ENCODE assay signal across 8 mouse cellular contexts in genomic region chr17:35163326-35164081, GRCm38 (mm10). TPM values are rescaled to one million over a fixed set of nuclear protein-coding genes. Genes with fewer than 3 reads are reported as not detected.
DNase-seq lines count a peak whose midpoint lies in the region; ATAC-seq and TF ChIP-seq lines count a peak whose summit lies in the region.

No protein-coding gene starts in this region.

- intact Hi-C loops in heart, postnatal 14 days (cut with DNase I), result loop anchor here (1.0 to 5.0 kb wide), 2 partner anchors 27 to 36 kb away; partner anchors contain the start of gene D17H6S53E

- no peaks in the 10 kb centered on the region for H3K27me3 ChIP-seq in heart, embryonic 12.5 days (replicated peaks)
- no peaks in the 10 kb centered on the region for H3K27me3 ChIP-seq in G1E (ENCODE audit: insufficient read depth, low read length)
- H3K27me3 ChIP-seq in forebrain, postnatal 0 days (ENCODE audit: insufficient read depth, low read length), result no peaks in the 10 kb centered on the region
- no peaks in the 10 kb centered on the region for H3K27me3 ChIP-seq in liver, postnatal 0 days (ENCODE audit: insufficient read depth, low read length)

- H3K9ac ChIP-seq in heart, embryonic 12.5 days, result peak overlapping the region; percentile 100
- peak overlapping the region; percentile 100 for H3K9ac ChIP-seq in forebrain, postnatal 0 days
- peak overlapping the region; percentile 96 for H3K9ac ChIP-seq in liver, postnatal 0 days (replicated peaks)

- no peak for DNase-seq in heart, postnatal 14 days
- no peak for DNase-seq in G1E (ENCODE audit: low spot score)
- DNase-seq in forebrain, postnatal 0 days, result no peak
- DNase-seq in liver, postnatal 0 days, result no peak
- no peak for DNase-seq in layer of hippocampus, adult 8-10 months (ENCODE audit: low spot score in 2 of 2)
- no peak for DNase-seq in adrenal gland, postnatal 25 days

- peaks cover 34% of the 10 kb centered on the region for H3K4me1 ChIP-seq in heart, embryonic 12.5 days (replicated peaks)
- H3K4me1 ChIP-seq in G1E (ENCODE audit: insufficient read depth, low read depth, low read length), result peaks cover 60% of the 10 kb centered on the region
- H3K4me1 ChIP-seq in forebrain, postnatal 0 days (ENCODE audit: insufficient read depth), result peaks cover 17% of the 10 kb centered on the region
- peaks cover 21% of the 10 kb centered on the region for H3K4me1 ChIP-seq in liver, postnatal 0 days (ENCODE audit: insufficient read depth)

- ATAC-seq in heart, embryonic 12.5 days (ENCODE audit: insufficient number of reproducible peaks, low FRiP score), result no peak
- ATAC-seq in G1E (ENCODE audit: extremely low read depth, insufficient number of reproducible peaks, low FRiP score, poor library complexity, severe bottlenecking), result no peak
- no peak for ATAC-seq in forebrain, postnatal 0 days
- ATAC-seq in liver, postnatal 0 days, result no peak
- ATAC-seq in activated CD4-positive, CD25-positive, alpha-beta regulatory T cell, adult 4 months, result no peak

- H3K27ac ChIP-seq in heart, embryonic 12.5 days (ENCODE audit: poor library complexity, severe bottlenecking), result peak overlapping the region; percentile 96
- H3K27ac ChIP-seq in forebrain, postnatal 0 days (ENCODE audit: low read depth, low read length), result peak overlapping the region; percentile 98
- peak overlapping the region; percentile 94 for H3K27ac ChIP-seq in liver, postnatal 0 days (ENCODE audit: low read depth)

- H3K36me3 ChIP-seq in heart, embryonic 12.5 days, result peaks cover 41% of the 10 kb centered on the region
- peaks cover 51% of the 10 kb centered on the region for H3K36me3 ChIP-seq in G1E (replicated peaks)
- peaks cover 42% of the 10 kb centered on the region for H3K36me3 ChIP-seq in forebrain, postnatal 0 days (ENCODE audit: insufficient read depth)
- peaks cover 39% of the 10 kb centered on the region for H3K36me3 ChIP-seq in liver, postnatal 0 days (replicated peaks; ENCODE audit: insufficient read depth, low read length)

- H3K4me2 ChIP-seq in heart, embryonic 12.5 days, result peak overlapping the region; percentile 87
- H3K4me2 ChIP-seq in forebrain, postnatal 0 days (ENCODE audit: low read depth), result peak overlapping the region; percentile 66
- H3K4me2 ChIP-seq in liver, postnatal 0 days (ENCODE audit: low read depth, low read length), result peak overlapping the region; percentile 92

- peak overlapping the region; percentile 98 for H3K4me3 ChIP-seq in heart, embryonic 12.5 days
- H3K4me3 ChIP-seq in G1E (ENCODE audit: low read depth, low read length), result peak overlapping the region; percentile 91
- H3K4me3 ChIP-seq in forebrain, postnatal 0 days (ENCODE audit: low read depth, low read length), result peak overlapping the region; percentile 94
- H3K4me3 ChIP-seq in liver, postnatal 0 days (ENCODE audit: low read depth, low read length), result peak overlapping the region; percentile 85

- no peak for TF ChIP-seq CTCF in G1E (IDR thresholded peaks at IDR 0.05; ENCODE audit: low read depth, low read length)
- no peak for TF ChIP-seq CTCF in forebrain, postnatal 0 days (IDR thresholded peaks at IDR 0.05; ENCODE audit: low read depth)
- TF ChIP-seq CTCF in liver, postnatal 0 days (IDR thresholded peaks at IDR 0.05; ENCODE audit: low read depth), result no peak

- 12% methylated on average over 8 of the region's 8 CpGs for WGBS in heart, embryonic 12.5 days
- 7% methylated on average over 8 of the region's 8 CpGs for WGBS in forebrain, postnatal 0 days
- WGBS in liver, postnatal 0 days (ENCODE audit: insufficient replicate concordance), result 8% methylated on average over 8 of the region's 8 CpGs

- no peak for TF ChIP-seq EP300 in liver, postnatal 0 days (IDR thresholded peaks at IDR 0.05; ENCODE audit: low read depth)

- no peaks in the 10 kb centered on the region for H3K9me3 ChIP-seq in heart, embryonic 12.5 days (replicated peaks)
- no peaks in the 10 kb centered on the region for H3K9me3 ChIP-seq in G1E (replicated peaks)
- no peaks in the 10 kb centered on the region for H3K9me3 ChIP-seq in forebrain, postnatal 0 days (ENCODE audit: low read length)
- H3K9me3 ChIP-seq in liver, postnatal 0 days (ENCODE audit: low read length), result no peaks in the 10 kb centered on the region

RNA-seq across cellular contexts. Expression of gene Prrc2a, which starts 1.2 kb away (rescaled TPM):
- polyA plus RNA-seq in heart, embryonic 12.5 days (2016; fragmentation: Nextera tagmentation; extraction: Ambion mirVana), result 132 and 148 TPM in 2 replicates
- total RNA-seq in heart, postnatal 14 days (2021), result 100 to 1,000 TPM; 148 to 174 TPM
- 773 and 873 TPM in 2 replicates for total RNA-seq in G1E (2014; fragmentation: Nextera tagmentation)
- 35.3 and 36.8 TPM in 2 replicates for total RNA-seq in G1E (2017)
- polyA plus RNA-seq in G1E (2012), result 1,534 and 1,682 TPM in 2 replicates
- total RNA-seq in forebrain, postnatal 0 days (2014; rRNA removed), result 112 and 155 TPM in 2 replicates
- polyA plus RNA-seq in forebrain, postnatal 0 days (2015; fragmentation: Nextera tagmentation; extraction: Ambion mirVana), result 56.7 and 85.3 TPM in 2 replicates
- 28.0 and 32.9 TPM in 2 replicates for polyA plus RNA-seq in liver, postnatal 0 days (2015; fragmentation: Nextera tagmentation; extraction: Ambion mirVana)
- total RNA-seq in layer of hippocampus, adult 8-10 months (2022), result 100 to 1,000 TPM; 302 to 328 (median 308) TPM
- 268 and 310 TPM in 2 replicates for total RNA-seq in adrenal gland, postnatal 25 days (2021)
- polyA plus RNA-seq in activated CD4-positive, CD25-positive, alpha-beta regulatory T cell, adult 4 months (2017; shearing (Covaris generic)), result 10 to 100 TPM; 38.8 to 78.9 TPM

RNA-seq across cellular contexts. Expression of gene Aif1, which starts 12.4 kb away (rescaled TPM):
- polyA plus RNA-seq in heart, embryonic 12.5 days (2016; fragmentation: Nextera tagmentation; extraction: Ambion mirVana), result 4.3 and 4.4 TPM in 2 replicates
- 1 to 10 TPM; 1.4 to 2.8 TPM for total RNA-seq in heart, postnatal 14 days (2021)
- total RNA-seq in G1E (2014; fragmentation: Nextera tagmentation), result 3.1 TPM in 1 of 2 replicates, not detected in the other
- 2.1 and 3.2 TPM in 2 replicates for total RNA-seq in G1E (2017)
- 0.17 TPM in 1 of 2 replicates, not detected in the other for polyA plus RNA-seq in G1E (2012)
- total RNA-seq in forebrain, postnatal 0 days (2014; rRNA removed), result 1.9 and 3.6 TPM in 2 replicates
- 8.4 and 10.0 TPM in 2 replicates for polyA plus RNA-seq in forebrain, postnatal 0 days (2015; fragmentation: Nextera tagmentation; extraction: Ambion mirVana)
- polyA plus RNA-seq in liver, postnatal 0 days (2015; fragmentation: Nextera tagmentation; extraction: Ambion mirVana), result 34.1 and 39.1 TPM in 2 replicates
- 10 to 100 TPM in 2 of 4 experiments, 1 to 10 TPM in 2; 6.3 to 45.4 (median 25.7) TPM for total RNA-seq in layer of hippocampus, adult 8-10 months (2022)
- 2.3 and 3.0 TPM in 2 replicates for total RNA-seq in adrenal gland, postnatal 25 days (2021)
- 1 to 10 TPM in 1 of 2 experiments, under 1 TPM in 1; 0.91 to 1.9 TPM for polyA plus RNA-seq in activated CD4-positive, CD25-positive, alpha-beta regulatory T cell, adult 4 months (2017; shearing (Covaris generic))

RNA-seq across cellular contexts. Expression of gene Lst1, which starts 24.7 kb away (rescaled TPM):
- 3.3 and 5.2 TPM in 2 replicates for polyA plus RNA-seq in heart, embryonic 12.5 days (2016; fragmentation: Nextera tagmentation; extraction: Ambion mirVana)
- 1 to 10 TPM; 3.8 to 4.0 TPM for total RNA-seq in heart, postnatal 14 days (2021)
- total RNA-seq in G1E (2014; fragmentation: Nextera tagmentation) (81.9 and 91.5 TPM in 2 replicates), G1E (2017) (391 and 521 TPM in 2 replicates)
- 7.1 and 8.0 TPM in 2 replicates for polyA plus RNA-seq in G1E (2012)
- 15.7 and 17.4 TPM in 2 replicates for total RNA-seq in forebrain, postnatal 0 days (2014; rRNA removed)
- polyA plus RNA-seq in forebrain, postnatal 0 days (2015; fragmentation: Nextera tagmentation; extraction: Ambion mirVana), result 11.4 and 12.7 TPM in 2 replicates
- 41.2 and 44.2 TPM in 2 replicates for polyA plus RNA-seq in liver, postnatal 0 days (2015; fragmentation: Nextera tagmentation; extraction: Ambion mirVana)
- total RNA-seq in layer of hippocampus, adult 8-10 months (2022), result 10 to 100 TPM in 1 of 4 experiments, 1 to 10 TPM in 3; 5.0 to 13.2 (median 7.1) TPM
- total RNA-seq in adrenal gland, postnatal 25 days (2021), result 5.2 TPM in 1 of 2 replicates, not detected in the other
- polyA plus RNA-seq in activated CD4-positive, CD25-positive, alpha-beta regulatory T cell, adult 4 months (2017; shearing (Covaris generic)), result 10 to 100 TPM in 1 of 2 experiments, 1 to 10 TPM in 1; 5.4 to 13.4 TPM

RNA-seq across cellular contexts. Expression of gene Bag6, which starts 28.5 kb away (rescaled TPM):
- 56.1 and 61.6 TPM in 2 replicates for polyA plus RNA-seq in heart, embryonic 12.5 days (2016; fragmentation: Nextera tagmentation; extraction: Ambion mirVana)
- total RNA-seq in heart, postnatal 14 days (2021), result 100 to 1,000 TPM; 237 to 245 TPM
- total RNA-seq in G1E (2014; fragmentation: Nextera tagmentation) (160 and 182 TPM in 2 replicates), G1E (2017) (60.7 and 69.5 TPM in 2 replicates)
- polyA plus RNA-seq in G1E (2012), result 686 and 799 TPM in 2 replicates
- 285 and 340 TPM in 2 replicates for total RNA-seq in forebrain, postnatal 0 days (2014; rRNA removed)
- polyA plus RNA-seq in forebrain, postnatal 0 days (2015; fragmentation: Nextera tagmentation; extraction: Ambion mirVana), result 68.2 and 71.9 TPM in 2 replicates
- polyA plus RNA-seq in liver, postnatal 0 days (2015; fragmentation: Nextera tagmentation; extraction: Ambion mirVana), result 16.5 and 19.7 TPM in 2 replicates
- 100 to 1,000 TPM; 291 to 311 (median 298) TPM for total RNA-seq in layer of hippocampus, adult 8-10 months (2022)
- 403 and 461 TPM in 2 replicates for total RNA-seq in adrenal gland, postnatal 25 days (2021)
- 10 to 100 TPM; 26.2 to 34.1 TPM for polyA plus RNA-seq in activated CD4-positive, CD25-positive, alpha-beta regulatory T cell, adult 4 months (2017; shearing (Covaris generic))

RNA-seq across cellular contexts. Expression of gene Ltb, which starts 30.7 kb away (rescaled TPM):
- 0.14 and 0.31 TPM in 2 replicates for polyA plus RNA-seq in heart, embryonic 12.5 days (2016; fragmentation: Nextera tagmentation; extraction: Ambion mirVana)
- 1 to 10 TPM; 1.2 to 3.8 TPM for total RNA-seq in heart, postnatal 14 days (2021)
- total RNA-seq in G1E (2014; fragmentation: Nextera tagmentation) (not detected in 2 replicates), G1E (2017) (0.99 and 1.2 TPM in 2 replicates)
- polyA plus RNA-seq in G1E (2012), result 0.45 and 0.78 TPM in 2 replicates
- 0.76 and 1.1 TPM in 2 replicates for total RNA-seq in forebrain, postnatal 0 days (2014; rRNA removed)
- 0.64 and 1.1 TPM in 2 replicates for polyA plus RNA-seq in forebrain, postnatal 0 days (2015; fragmentation: Nextera tagmentation; extraction: Ambion mirVana)
- 5.3 and 6.0 TPM in 2 replicates for polyA plus RNA-seq in liver, postnatal 0 days (2015; fragmentation: Nextera tagmentation; extraction: Ambion mirVana)
- total RNA-seq in layer of hippocampus, adult 8-10 months (2022), result 1 to 10 TPM in 1 of 4 experiments, under 1 TPM in 3; 0.53 to 1.4 (median 0.71) TPM
- 2.8 and 8.5 TPM in 2 replicates for total RNA-seq in adrenal gland, postnatal 25 days (2021)
- 100 to 1,000 TPM; 134 to 383 TPM for polyA plus RNA-seq in activated CD4-positive, CD25-positive, alpha-beta regulatory T cell, adult 4 months (2017; shearing (Covaris generic))
